Mouse (Mus musculus) urinary bladder, adult 18-20 months (tissue): ENCODE measurements around the gene Phf13.
A peak's percentile ranks its signal among the peaks of the same experiment; 100 is the strongest.
"Not testable (repeated sequence)": the region's sequence is repeated elsewhere in the genome, so short reads cannot be mapped to it uniquely, and the experiment has no call there.

ENCODE experiments used
- DNase-seq, 2 experiments: peaks; one replicate each; pipeline ENCODE4 v3.0.0; 2022; ENCODE audit warnings: low spot score in 2 of 2, mixed read lengths in 2 of 2

Phf13 gene

GRCm38 (mm10) chr4:151996173-151996950, at the start of gene Phf13:
Phf13 (minus strand) TSS chr4:151996258.
- DNase-seq = peak; percentile 98

- DNase-seq = no peak
Measured at GRCm38 (mm10) chr4:152044609-152045008, 48.6 kb upstream of the Phf13 start.

GRCm38 (mm10) chr4:152043171-152043570, 47.1 kb upstream of the Phf13 start:
- DNase-seq = no peak

DNA sequence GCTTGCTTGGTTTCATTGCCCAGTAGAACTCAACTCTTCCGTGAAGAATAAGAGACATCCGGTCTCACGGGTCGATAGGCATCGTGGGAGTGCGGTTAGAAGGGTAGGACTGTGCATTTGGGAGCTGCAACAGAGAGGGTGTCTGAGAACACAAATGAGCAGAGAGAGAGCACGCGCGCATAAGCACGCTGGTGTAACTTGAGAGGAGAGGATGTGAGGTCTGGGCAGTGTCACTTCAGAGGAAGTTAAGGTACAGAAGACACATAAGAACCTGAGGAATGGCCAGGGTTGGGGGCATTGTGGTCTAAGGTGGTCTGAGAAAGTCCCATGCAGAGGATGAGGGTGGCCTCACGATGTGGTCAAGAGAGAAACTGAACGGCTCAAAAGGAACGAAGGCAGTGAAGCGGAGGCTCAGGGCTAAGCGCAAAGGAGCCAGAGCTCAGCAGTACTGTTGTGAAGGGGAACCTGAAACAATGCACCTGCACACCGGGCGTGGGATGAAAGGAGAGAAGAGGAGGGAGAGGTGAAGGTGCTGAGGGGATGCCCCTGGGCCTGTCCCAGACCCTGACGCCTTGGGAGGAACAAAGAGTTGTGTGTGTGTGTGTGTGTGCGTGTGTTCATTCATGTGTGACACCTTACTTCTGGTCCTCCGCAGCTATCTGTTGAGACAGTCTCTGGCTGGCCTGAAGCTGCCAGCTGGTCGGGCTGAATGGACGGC, 46.0 kb upstream of the Phf13 start:
- no peak for DNase-seq

DNA sequence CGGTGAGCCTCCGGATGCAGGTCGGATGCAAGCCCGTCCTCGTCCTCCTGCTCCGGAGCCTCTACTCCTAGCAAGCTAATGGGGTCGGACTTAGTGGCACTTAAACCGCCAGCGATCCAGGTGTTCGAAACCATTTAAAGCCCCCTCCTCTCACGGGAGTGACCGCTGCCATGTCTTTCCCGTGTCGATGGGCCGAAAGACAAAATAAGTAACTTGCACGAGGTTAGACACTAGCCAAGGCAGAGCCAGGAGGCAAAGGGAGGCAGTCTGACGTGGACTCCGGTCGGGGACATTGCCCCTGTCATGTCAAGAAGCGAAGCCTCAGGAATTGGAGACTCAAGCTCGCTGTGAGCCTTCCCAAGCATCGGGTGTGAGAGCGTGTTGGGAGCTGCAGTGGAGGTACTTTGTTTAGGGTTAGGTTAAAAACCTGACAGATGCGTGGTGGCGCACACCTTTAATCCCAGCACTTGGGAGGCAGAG, 43.8 kb upstream of the Phf13 start:
- DNase-seq = no peak

DNA sequence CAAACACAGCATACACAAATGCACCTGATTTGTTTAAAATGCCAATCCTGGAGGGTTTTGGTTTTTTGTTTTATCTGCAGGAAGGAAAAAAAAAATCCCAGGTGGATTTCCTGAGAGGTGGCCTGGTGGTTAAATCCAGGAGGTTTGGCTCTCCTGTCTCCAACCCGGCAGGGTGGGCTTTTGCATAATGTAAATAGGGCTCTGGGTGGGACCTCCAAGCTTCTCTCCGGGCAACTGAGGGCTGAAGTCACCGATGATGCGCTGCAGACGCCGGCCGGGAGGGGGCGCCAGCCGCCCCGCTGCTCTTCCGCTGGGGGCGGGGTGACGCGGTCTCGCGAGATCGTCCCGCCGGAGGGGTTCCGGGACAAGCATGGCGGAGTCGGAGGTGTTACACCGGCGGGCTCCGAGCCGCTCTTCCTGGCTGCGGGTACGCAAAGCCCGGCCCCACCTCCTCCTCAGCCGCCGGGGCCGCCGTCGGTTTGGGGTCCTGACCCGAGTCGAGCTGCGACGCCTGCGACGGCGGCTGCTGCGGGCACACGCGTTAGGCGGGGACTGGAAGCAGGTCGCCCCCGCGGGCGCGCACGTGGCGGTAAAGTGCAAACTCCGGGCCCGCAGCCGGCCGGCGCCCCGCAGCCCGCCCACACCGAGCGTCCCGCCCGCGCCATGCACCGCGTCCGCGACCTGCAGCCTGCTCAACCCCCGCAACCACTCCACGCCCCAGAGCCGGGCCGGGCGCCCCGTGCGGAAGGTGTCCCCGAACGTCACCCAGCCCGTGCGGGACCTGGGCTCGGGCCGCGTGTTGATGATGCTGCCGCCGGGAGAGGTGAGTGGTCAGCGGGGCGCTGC, 43.1 kb upstream of the Phf13 start, which contains the start of gene Nol9:
Gene Nol9 (plus strand): TSS at position 337 of the 846 bp plus-strand sequence.
- peak; percentile 84 to 93 for DNase-seq

DNA sequence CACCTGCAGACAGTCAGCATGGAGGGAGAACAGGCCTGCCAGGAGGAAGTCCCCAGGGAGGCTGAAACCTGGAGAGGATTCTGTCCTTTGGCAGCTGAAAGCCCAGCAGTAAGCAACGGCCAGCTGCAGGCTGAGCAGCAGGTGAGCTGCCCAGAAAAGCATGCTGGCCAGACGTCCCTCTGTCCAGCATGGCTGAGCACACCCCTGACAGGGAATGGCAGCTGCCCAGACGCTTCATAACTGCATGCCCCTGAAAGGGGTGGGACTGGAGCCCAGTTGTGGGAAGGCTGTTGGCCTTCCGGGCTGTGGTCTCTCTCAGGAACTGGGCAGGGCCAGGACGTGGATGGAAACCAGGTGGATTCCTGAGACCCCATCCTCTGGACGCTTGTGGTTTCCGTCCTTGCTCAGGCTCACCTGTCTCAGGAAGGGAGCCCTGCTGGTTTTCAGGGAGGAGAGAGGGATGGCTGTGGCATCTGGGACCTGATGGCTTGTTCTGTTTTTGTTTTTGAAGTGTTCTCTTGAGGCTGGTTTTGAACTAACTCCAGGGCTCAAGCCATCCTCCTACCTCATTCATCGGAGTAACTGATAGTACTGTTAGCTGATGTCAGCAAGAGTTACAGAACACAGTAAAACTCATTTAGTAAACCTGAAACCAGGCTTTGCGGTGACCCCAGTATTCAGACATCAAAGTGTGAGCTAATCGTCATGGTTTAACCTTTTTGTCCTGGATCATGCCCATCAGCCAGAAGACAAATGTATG, 42.3 kb upstream of the Phf13 start, which contains the start of gene Tas1r1:
Gene Tas1r1 (minus strand): TSS at position 344 of the 760 bp plus-strand sequence.
- no peak for DNase-seq

- DNase-seq = not testable (repeated sequence)
Measured at GRCm38 (mm10) chr4:152036464-152036863, 40.4 kb upstream of the Phf13 start.

DNA sequence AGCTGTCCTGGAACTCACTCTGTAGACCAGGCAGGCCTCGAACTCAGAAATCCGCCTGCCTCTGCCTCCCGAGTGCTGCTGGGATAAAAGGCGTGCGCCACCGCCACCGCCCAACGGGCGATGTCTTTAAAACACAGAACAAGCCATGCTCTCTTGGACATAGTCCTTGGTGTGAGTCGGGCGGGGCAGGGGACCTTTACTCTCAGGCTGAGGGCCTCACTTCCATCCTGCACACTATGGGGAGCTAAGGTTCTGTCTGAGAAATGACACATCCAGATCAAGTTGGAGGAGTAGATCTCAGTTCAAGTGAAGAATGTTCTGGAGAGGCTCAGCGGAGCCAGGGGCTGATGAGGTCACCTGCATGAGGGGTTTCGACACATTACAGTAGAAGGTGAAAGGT, 36.9 kb upstream of the Phf13 start:
- DNase-seq = no peak

- no peak for DNase-seq
Measured at GRCm38 (mm10) chr4:152029997-152030396, 33.9 kb upstream of the Phf13 start.

- DNase-seq = no peak
Measured at GRCm38 (mm10) chr4:152029087-152029486, 33.0 kb upstream of the Phf13 start.

DNA sequence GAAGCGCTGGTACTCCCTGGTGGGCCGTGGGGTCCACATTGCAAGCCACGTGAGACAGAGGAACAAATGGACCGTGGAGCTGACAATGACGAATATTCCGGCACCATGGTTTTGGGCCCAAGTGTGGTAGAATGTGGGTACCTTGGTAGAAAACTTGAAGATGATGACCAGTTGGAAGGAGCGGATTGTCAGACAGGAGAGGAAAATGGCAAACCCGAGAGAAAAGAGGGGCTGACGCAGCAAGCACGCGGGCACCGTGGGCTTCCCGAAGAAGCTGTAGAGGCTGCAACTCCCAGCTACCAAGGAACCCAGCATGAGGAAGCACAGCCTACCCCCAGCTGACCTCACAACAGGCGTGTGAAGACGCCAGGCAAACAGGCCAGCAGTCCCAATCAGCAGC, 32.4 kb upstream of the Phf13 start:
- DNase-seq = no peak

DNA sequence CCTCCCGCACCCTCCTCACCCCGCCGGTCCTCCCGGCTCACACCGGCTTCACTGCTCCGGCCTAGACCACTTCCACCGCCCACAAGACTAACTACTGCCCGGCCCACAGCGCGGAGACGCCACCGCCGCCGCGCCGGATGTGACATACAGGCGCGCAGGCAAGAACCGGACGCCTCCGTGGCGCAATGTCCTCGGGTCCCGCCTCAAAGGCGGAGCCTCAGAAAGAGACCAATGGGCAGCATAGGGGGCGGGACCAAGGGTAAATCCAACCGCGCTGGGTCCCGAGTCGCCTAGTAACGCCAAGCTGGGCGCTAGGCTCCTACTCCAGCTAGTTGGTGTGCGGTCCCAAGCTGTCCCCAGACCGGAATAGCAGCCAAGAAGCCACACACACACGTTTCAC, 31.5 kb upstream of the Phf13 start, which contains the start of gene Zbtb48:
Gene Zbtb48 (minus strand): TSS at position 148 of the 400 bp plus-strand sequence.
- peak; percentile 93 to 96 for DNase-seq

DNA sequence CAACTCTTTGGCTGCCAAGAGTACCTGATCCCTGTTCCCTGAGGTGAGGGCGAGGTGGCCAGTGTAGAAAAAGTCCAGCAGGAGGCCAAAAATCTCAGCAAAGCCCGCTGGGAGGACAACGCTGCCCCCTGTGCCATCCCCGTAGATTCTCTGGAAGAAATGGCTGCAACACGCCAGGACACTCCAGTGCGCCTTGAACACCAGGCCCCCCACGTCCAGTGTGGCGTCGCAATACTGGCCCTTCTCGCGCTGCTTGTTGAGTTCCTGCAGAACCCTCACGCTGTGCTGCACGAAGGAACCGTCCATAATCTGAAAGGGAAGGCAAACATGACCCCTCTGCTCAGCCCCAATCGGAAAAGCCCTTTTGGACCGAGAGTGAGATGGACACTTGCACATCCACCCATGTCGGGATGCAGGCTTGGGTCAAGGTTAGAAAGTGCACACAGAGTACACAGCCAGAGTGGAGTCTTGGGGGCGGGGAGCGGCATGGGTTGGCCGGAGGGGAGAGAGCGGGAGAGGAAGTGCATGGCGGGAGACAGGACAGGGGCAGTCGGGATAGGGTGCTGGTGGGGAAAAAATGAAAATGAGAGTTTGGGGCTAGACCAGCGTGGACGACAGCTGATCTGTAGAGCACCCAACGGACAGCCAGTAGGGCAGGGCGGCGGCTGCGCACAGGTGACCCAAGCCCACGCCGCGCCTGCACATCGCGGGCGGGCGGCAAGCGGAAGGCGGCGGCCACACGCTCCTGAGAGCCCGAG, 30.9 kb upstream of the Phf13 start:
- no peak for DNase-seq

GRCm38 (mm10) chr4:152024525-152024924, 28.5 kb upstream of the Phf13 start:
- no peak for DNase-seq

- DNase-seq = no peak
Measured at GRCm38 (mm10) chr4:152022506-152022905, 26.4 kb upstream of the Phf13 start.

DNA sequence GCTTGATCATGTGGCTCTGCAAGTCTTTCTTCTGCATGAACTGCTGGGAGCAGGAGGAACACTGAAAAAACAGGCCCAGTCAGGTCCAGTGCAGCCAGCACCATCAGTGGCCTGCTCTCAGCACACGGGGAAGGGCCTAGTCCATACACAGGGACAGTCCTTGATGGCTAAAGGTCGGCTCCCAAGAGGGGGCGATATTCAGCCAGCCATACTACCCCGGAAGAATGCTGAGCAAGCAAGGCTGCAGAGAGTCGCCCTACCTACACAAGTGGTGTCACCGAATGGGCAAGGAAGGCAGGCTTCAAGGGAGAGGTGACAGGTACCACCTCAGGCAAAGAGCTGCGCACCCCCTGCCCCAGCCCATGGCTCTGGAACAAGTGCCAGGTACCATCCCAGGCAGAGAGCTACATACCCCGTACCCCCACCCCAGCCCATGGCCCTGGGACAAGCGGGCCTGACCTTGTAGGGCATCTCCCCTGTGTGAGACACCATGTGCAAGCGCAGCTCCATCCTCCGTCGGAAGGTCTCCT, 25.6 kb upstream of the Phf13 start:
- no peak for DNase-seq

DNA sequence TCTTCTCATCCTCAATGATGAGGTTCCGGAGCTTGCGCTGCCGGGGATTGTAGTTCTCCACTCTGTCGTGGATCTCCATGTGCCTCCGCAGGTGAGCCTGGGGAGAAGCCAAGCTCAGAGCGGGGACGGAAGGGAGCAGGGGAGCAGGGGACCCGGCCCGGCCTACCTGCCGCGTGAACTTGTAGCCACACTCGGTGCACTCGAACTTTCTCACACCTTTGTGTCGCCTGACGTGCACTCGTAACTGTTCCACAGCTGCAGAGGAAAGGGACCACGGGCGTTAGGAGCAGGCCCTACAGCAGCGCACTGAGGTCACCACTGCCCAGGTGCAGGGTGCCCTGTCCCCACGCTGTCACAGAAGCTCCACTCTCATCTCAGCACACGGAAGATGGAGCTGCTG, 24.0 kb upstream of the Phf13 start:
- no peak for DNase-seq

DNA sequence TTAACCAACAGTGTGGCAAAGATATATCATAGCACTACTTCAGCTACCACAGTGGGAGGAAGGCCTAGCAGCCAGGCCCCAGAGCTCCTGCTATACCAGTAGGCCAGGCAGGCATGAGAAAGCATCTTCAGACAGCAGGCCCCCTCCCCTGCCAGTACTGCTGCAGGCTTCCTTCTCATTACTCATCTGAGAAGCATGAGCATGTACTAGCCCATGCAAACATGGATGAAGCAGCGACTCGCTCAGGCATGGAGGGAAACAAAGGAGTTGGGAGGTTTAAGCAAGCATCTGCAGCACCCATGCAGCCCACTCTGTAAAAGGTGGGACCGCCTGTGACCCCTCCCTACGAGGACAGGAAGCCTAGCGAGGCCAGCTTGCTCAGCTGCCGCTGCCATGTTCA, 23.0 kb upstream of the Phf13 start:
- DNase-seq = no peak
